In the genomic region with DNA sequence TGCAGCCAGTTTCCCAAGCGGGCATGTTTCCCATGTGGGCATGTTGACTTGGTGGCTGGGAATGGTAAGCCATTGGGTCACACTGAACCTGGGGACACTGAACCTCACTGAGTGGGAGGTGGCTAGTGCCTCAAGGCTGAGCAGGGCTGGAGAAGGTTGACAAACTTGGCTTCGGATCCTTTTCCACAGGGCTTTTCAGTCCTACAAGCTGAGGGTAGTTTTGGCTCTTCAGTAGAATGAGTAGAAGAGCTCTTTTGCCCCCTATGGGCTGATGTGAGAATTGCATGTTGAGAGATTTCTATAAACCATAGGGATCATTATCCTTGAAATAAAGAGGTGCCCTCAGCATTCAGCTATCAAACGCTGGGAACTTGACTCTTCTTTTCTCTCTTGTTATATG, we compare ENCODE assay signal across 8 mouse cellular contexts. TPM values are rescaled to one million over a fixed set of nuclear protein-coding genes. Genes with fewer than 3 reads are reported as not detected.
DNase-seq lines count a peak whose midpoint lies in the region; ATAC-seq lines count a peak whose summit lies in the region.

No protein-coding gene starts in this region.

- no peaks in the 10 kb centered on the region for H3K4me1 ChIP-seq in forebrain, embryonic 12.5 days
- no peaks in the 10 kb centered on the region for H3K4me1 ChIP-seq in intestine, embryonic 15.5 days (replicated peaks)
- H3K4me1 ChIP-seq in midbrain, embryonic 12.5 days, result no peaks in the 10 kb centered on the region

- H3K27ac ChIP-seq in forebrain, embryonic 12.5 days, result no peak overlapping the region
- no peak overlapping the region for H3K27ac ChIP-seq in intestine, embryonic 15.5 days
- H3K27ac ChIP-seq in midbrain, embryonic 12.5 days (replicated peaks), result no peak overlapping the region

- DNase-seq in urinary bladder, postnatal 25 days (ENCODE audit: low spot score), result peak; percentile 17
- no peak for DNase-seq in urinary bladder, postnatal 10 days (ENCODE audit: low spot score)
- peak; percentile 31 to 45 for DNase-seq in left cerebral cortex, postnatal 10 days (ENCODE audit: extremely low spot score in 1 of 2, low spot score in 2 of 2)
- DNase-seq in testis, postnatal 14 days (ENCODE audit: low spot score), result peak; percentile 26

- 34% methylated on average over 3 of the region's 3 CpGs for WGBS in forebrain, embryonic 12.5 days
- WGBS in intestine, embryonic 15.5 days, result 40% methylated on average over 3 of the region's 3 CpGs
- WGBS in midbrain, embryonic 12.5 days, result 38% methylated on average over 3 of the region's 3 CpGs

- no peak overlapping the region for H3K4me3 ChIP-seq in forebrain, embryonic 12.5 days (replicated peaks)
- H3K4me3 ChIP-seq in intestine, embryonic 15.5 days (replicated peaks), result no peak overlapping the region
- no peak overlapping the region for H3K4me3 ChIP-seq in midbrain, embryonic 12.5 days

- H3K9ac ChIP-seq in forebrain, embryonic 12.5 days, result no peak overlapping the region
- no peak overlapping the region for H3K9ac ChIP-seq in intestine, embryonic 15.5 days
- H3K9ac ChIP-seq in midbrain, embryonic 12.5 days (replicated peaks), result no peak overlapping the region

- no peaks in the 10 kb centered on the region for H3K36me3 ChIP-seq in forebrain, embryonic 12.5 days (replicated peaks)
- peaks cover 4% of the 10 kb centered on the region; the same call in 1 of the 2 replicates for H3K36me3 ChIP-seq in intestine, embryonic 15.5 days
- H3K36me3 ChIP-seq in midbrain, embryonic 12.5 days, result no peaks in the 10 kb centered on the region

- peaks cover 10% of the 10 kb centered on the region; the same call in 1 of the 2 replicates for H3K27me3 ChIP-seq in forebrain, embryonic 12.5 days
- H3K27me3 ChIP-seq in intestine, embryonic 15.5 days (replicated peaks), result no peaks in the 10 kb centered on the region
- H3K27me3 ChIP-seq in midbrain, embryonic 12.5 days, result no peaks in the 10 kb centered on the region

- intact Hi-C loops in left cerebral cortex, postnatal 10 days (cut with DNase I), result loop anchor here (5.0 to 10.0 kb wide), 2 partner anchors 56 to 389 kb away; a partner anchor contains a TSS

- peak; percentile 82 for ATAC-seq in cerebellum, adult (ENCODE audit: insufficient number of reproducible peaks, low FRiP score, low TSS enrichment)
- peak; percentile 58; the same call in 1 of the 2 replicates for ATAC-seq in forebrain, embryonic 12.5 days (ENCODE audit: low FRiP score)
- peak; percentile 44; the same call in 1 of the 2 replicates for ATAC-seq in intestine, embryonic 15.5 days
- ATAC-seq in midbrain, embryonic 12.5 days (ENCODE audit: low FRiP score, low read depth), result 0 out of 2 replicates have a peak, but pooled peaks have one; percentile 64

- H3K4me2 ChIP-seq in forebrain, embryonic 12.5 days, result no peak overlapping the region
- no peak overlapping the region for H3K4me2 ChIP-seq in intestine, embryonic 15.5 days (replicated peaks)
- H3K4me2 ChIP-seq in midbrain, embryonic 12.5 days (replicated peaks), result no peak overlapping the region

- H3K9me3 ChIP-seq in forebrain, embryonic 12.5 days, result no peaks in the 10 kb centered on the region
- no peaks in the 10 kb centered on the region for H3K9me3 ChIP-seq in intestine, embryonic 15.5 days
- H3K9me3 ChIP-seq in midbrain, embryonic 12.5 days, result no peaks in the 10 kb centered on the region

RNA-seq across cellular contexts. Expression of a gene that starts 22.8 kb away (rescaled TPM):
- polyA plus RNA-seq in forebrain, embryonic 12.5 days (2016; fragmentation: Nextera tagmentation; extraction: Ambion mirVana), result 0.08 and 0.10 TPM in 2 replicates
- 9.8 and 10.9 TPM in 2 replicates for polyA plus RNA-seq in intestine, embryonic 15.5 days (2015; fragmentation: Nextera tagmentation; extraction: Ambion mirVana)
- under 1 TPM; 0.39 to 0.77 TPM for total RNA-seq in left cerebral cortex, postnatal 10 days (2021)
- polyA plus RNA-seq in midbrain, embryonic 12.5 days (2016; fragmentation: Nextera tagmentation; extraction: Ambion mirVana), result 0.06 and 0.08 TPM in 2 replicates

RNA-seq across cellular contexts. Expression of a gene that starts 42.2 kb away (rescaled TPM):
- 0.83 and 0.92 TPM in 2 replicates for polyA plus RNA-seq in forebrain, embryonic 12.5 days (2016; fragmentation: Nextera tagmentation; extraction: Ambion mirVana)
- 45.1 and 46.1 TPM in 2 replicates for polyA plus RNA-seq in intestine, embryonic 15.5 days (2015; fragmentation: Nextera tagmentation; extraction: Ambion mirVana)
- 1 to 10 TPM in 1 of 2 experiments, under 1 TPM in 1; 0.93 to 1.1 TPM for total RNA-seq in left cerebral cortex, postnatal 10 days (2021)
- 0.60 and 0.73 TPM in 2 replicates for polyA plus RNA-seq in midbrain, embryonic 12.5 days (2016; fragmentation: Nextera tagmentation; extraction: Ambion mirVana)

RNA-seq across cellular contexts. Expression of a gene that starts 57.0 kb away (rescaled TPM):
- polyA plus RNA-seq in forebrain, embryonic 12.5 days (2016; fragmentation: Nextera tagmentation; extraction: Ambion mirVana), result 10.7 and 25.7 TPM in 2 replicates
- polyA plus RNA-seq in intestine, embryonic 15.5 days (2015; fragmentation: Nextera tagmentation; extraction: Ambion mirVana), result 30.7 and 33.9 TPM in 2 replicates
- 10 to 100 TPM; 24.6 to 29.3 TPM for total RNA-seq in left cerebral cortex, postnatal 10 days (2021)
- 22.1 and 25.8 TPM in 2 replicates for polyA plus RNA-seq in midbrain, embryonic 12.5 days (2016; fragmentation: Nextera tagmentation; extraction: Ambion mirVana)

Comparison
In these comparisons a context has a peak if more than half of its experiments do, and no peak if none do; other contexts are left out.
1. RNA of a gene that starts 42.2 kb away (polyA plus RNA-seq): 45.1 to 46.1 TPM in intestine, embryonic 15.5 days; 0.83 to 0.92 TPM in forebrain, embryonic 12.5 days and 0.60 to 0.73 TPM in midbrain, embryonic 12.5 days; every median in the first group is over 10 times any median in the second.
2. Peak in every context shown above with its lines, with median percentiles within 50 percentile points of each other: ATAC-seq.